Mouse (Mus musculus): ENCODE data around the gene Prr36.
"Not testable (repeated sequence)": the region's sequence is repeated elsewhere in the genome, so short reads cannot be mapped to it uniquely, and the experiment has no call there.

Prr36 gene

DNA sequence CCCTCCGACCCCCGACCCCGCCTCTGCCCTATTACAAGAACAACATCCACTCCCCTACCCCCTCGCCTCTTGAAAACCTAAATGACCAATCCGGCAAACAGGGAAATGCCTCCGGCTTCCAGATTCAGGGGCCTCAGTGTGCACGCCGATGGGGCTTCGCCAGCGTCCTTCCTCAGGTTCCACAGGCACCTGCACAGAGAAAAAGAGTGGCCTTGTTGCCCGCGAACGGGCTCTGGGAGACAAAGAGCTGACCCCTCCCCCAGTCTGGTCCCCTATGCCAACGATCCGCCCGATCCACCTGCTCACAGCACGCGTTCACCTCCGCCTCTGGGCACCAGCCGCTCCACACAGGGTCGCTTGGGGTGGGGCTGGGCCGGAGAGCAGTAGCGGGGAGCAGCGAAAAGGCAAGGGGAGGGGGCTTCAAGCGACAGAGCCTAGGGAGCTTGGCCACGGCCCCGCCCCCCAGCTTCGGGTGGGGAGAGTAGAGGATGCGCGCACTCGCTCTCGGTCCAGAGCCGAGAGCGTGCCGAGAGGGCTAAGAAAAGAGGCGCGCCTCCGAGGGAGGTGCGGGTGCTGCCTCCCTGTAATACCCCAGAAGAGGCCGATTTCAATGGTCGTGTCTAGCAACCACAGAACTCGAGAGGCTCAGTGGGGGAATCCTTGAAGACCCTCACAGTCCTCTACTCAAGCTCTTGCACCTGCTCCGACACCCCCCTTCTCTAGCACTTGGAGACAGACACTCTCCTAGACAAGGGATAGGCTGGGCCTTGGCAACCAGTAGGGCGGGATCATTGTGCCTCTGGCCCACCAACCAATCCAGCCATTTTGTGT lies at the start of gene Prr36:
Gene Prr36 (minus strand): TSS at position 669 of the 831 bp plus-strand sequence.
- peak; percentile 52 to 79 for DNase-seq (ENCODE audit: low spot score in 2 of 2)

DNA sequence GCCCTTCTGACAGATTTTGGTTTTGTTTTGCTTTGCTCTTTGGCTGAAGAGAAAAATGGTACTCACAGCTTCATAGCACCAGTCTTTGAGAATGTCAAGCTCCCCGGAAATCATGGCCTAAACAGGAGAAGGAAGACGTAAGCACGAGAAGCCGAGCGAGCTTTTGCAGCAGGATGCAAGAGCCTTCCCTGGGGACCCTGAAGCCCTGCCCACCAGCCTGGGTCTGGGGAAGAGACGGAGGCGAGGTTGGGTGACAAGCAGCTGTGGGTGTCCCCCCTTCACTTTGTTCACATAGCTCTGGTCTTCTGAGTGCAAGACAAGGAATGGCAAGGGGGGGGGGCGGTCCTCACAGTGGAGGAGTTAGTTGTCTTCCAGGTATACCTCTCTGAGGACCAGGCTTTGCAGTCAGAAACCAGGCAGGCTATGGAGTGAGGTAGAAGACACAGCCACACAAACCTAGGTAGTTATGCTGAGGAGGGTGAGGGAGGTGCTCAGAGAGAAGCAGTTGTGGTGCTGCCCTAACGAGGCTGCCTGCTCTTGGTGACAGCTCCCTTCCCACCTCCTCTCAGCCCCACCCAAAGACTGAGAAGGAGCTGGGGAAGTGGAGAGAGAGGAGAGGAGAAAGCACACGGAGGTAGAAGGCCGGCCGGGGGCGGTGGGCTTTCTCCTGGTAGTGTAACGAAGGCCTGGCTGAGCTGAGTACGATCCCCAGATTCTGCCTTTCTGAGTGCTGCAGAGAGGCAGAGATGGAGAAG lies 48.1 kb upstream of the Prr36 start:
- no peak for DNase-seq (ENCODE audit: low spot score in 2 of 2)

DNA sequence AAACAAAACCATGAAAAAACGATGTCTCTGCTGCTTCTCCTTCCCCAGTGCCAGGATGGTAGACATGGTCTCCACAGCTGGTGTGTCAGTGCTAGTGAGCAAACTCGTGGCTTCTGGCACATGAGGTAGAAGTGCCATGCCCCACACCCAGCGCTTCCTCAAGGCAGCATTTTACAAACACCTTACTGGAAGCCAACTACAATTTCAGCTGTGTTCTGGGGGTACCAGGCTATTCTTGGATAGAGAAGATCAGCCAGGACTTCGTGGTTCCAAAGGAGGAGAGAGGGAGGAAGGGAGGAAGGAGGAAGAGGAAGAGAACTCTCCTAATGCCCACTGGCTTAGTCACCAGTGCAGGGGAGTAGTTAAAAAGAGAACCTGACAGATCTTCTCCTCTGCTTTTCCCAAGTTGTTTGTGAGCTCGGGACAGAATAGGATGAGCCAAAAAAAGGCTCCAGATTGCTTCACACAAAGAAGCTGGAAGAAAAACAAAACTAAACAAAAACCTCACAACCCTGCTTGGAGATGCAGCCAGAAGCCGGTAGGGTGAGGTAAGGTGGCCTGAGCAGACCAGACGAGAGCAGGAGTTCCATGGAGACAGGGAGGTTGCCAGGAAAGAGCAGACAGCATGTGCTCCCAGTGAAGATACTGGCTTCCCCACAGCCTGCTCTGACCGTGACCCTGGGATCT lies 46.0 kb upstream of the Prr36 start:
- DNase-seq (ENCODE audit: low spot score in 2 of 2) = no peak

DNA sequence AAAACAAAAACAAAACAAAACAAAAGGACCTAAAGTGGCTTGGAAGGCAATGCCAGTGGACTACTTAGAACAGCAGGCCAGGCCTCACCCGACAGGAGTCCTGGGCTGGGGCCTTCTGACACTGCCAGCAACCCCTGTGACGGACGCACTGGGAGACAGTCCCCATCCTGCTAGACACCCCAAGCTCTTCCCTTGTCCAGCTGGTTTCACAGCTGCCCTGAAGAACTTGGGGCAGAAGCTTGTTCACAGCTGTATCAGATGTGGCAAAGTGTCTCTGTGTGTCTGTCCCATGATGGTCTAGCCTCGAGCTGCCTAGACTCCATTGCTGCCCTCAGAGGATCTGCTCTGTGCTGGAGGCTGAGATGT lies 42.5 kb upstream of the Prr36 start:
- no peak for DNase-seq (ENCODE audit: low spot score in 2 of 2)

DNA sequence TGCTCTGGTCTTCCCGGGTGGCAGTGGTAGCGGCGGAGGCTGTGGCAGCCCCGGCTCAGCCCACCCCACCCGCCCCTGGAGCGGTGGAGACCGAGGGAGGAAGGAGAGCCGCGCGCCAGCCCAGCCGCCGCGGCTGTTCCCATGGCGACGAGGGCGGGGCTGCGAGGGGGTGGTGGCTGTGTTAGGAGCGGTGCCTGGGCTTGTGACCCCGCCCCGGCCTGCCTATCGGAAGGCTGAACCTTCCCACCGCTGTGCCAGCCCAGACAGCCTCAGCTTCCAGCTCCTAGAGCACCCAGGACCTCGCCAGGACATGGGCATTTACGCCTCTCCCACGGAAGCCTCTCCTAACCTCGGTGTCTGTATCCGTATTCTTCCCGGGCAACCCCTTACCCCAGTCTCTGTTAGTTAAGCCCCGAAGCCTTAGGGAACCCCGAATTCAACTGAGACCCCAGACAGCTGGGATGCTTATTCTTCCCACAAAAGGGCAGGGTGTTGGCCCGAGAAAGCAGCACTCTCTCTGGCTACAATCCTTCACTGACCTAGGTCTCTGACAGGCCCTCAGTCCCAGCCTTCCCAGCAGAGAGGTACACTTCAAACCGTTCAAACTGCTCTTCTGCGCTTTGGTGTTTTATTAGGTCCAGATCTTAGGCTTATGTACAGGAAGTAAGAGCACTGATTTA lies 42.0 kb upstream of the Prr36 start, which contains the start of gene Ctxn1:
Gene Ctxn1 (minus strand): TSS at position 150 of the 680 bp plus-strand sequence.
- peak; percentile 89 to 94 for DNase-seq (ENCODE audit: low spot score in 2 of 2)

DNA sequence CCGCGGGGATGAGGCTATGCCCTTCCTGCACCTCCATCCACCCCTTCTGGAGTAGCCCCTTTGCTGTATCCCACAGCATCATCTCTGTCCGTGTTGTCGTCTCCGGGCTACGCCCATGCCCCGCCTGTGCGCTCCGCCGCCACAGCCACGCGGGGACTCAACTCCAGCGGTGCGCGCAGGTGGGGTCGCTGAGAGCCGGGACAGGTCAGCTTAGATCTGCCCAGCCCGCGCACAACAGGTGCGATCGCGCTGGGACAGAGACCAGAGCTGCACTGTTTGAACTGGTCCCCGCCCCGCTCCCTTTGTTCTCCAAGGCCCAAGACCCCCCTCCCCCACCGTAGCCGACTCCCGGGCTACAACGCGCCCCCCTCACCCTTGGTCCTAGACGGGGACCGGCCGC lies 41.4 kb upstream of the Prr36 start:
- peak in 1 of 2 experiments; percentile 75 for DNase-seq (ENCODE audit: low spot score in 2 of 2)

DNA sequence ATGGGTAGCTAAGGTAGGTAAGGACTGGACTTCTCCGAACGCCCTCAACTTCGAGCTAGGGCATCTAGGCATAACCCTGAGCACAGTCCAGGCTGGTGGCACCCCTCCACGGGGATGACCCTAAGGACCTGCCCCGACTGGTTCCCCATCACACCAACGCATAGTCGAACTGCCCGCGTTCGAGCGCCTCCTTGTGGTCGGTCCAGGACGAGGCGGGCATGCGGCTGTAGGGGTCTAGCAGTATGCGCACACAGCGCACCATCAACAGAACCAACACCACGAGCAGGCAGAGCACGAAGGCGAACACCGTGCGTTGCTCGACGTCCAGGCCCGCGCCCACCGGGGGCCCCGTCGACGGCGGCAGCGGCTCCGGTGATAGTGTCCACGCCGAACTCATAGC lies 41.0 kb upstream of the Prr36 start:
- peak; percentile 82 to 93 for DNase-seq (ENCODE audit: low spot score in 2 of 2)

DNA sequence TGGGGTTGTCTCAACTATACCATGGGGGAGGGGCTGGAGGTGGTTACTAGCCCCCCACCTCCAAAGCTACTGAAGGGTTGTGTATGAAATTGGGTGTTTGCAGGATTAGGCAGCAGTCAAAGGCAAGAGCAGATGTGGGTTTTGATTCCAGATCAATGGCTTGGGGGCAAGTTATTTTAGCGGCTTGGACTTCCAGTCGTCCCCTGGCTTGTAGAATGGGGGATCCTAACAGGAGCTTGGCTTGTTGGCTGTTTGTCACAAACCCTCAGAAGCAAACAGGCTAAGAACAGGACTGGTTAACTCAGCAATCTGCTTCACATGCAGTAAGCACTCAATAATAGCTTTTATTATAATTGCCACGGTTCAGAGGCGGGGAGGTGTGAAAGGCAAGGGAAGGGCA lies 40.1 kb upstream of the Prr36 start:
- no peak for DNase-seq (ENCODE audit: low spot score in 2 of 2)

DNA sequence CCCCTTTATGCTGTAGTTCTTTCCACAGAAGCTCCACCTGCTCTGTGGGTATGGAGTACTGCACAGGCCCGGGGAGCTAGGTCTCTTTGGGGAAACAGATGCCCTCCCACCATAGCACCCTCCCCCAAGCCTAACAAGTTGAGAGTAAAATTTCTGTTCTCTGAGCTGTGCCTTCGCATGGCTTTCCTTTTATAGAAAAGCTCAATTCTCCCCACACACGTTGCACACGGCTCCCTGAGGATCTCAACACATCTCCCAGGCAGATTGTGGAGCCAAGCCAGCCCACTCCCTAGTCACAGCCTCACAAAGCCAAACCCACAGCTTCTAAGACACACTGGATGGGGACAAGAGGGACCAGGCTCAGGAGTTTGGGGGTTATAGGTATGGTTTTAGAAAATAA lies 39.7 kb upstream of the Prr36 start:
- DNase-seq (ENCODE audit: low spot score in 2 of 2) = no peak

DNA sequence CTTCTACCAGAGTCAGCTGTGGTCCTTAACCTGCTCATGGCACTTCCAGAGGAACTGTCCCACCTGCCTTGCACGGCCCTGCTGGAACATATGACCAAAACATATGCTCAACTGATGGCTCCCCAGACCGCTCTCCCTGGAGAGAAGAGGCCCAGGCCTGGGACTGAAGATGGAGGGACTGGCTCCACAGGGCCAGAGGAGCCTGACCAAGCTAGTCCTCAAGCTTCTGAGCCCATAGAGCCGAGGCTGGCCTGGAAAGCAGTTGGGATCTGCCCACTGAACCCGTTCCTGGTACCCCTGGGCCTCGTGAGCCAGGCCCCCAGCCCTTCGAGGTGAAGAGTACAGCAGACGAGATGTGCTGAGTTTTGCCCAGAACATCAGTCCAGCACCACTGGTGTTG lies 38.2 kb upstream of the Prr36 start:
- not testable (repeated sequence) for DNase-seq (ENCODE audit: low spot score in 2 of 2)

DNA sequence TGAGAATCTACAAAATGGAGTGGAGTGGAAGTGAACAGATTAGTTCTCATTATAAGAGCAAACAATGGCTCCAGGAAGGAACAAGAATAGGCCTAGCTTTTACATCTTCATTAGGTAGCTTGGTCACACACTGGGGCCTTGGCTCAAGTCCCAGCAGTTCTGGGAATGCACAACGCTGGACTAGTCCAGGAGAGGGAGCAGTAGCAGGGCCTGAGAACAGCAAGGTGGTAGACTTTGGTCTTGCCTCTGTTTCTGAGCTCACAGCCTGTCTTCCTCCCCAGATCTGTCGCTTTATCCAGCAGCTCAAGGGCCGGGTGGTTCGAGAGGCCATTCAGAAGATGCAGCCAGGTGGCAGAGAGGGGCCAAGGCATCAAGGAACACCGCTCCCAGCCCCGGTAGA lies 36.7 kb upstream of the Prr36 start:
- DNase-seq (ENCODE audit: low spot score in 2 of 2) = peak in 1 of 2 experiments; percentile 81

DNA sequence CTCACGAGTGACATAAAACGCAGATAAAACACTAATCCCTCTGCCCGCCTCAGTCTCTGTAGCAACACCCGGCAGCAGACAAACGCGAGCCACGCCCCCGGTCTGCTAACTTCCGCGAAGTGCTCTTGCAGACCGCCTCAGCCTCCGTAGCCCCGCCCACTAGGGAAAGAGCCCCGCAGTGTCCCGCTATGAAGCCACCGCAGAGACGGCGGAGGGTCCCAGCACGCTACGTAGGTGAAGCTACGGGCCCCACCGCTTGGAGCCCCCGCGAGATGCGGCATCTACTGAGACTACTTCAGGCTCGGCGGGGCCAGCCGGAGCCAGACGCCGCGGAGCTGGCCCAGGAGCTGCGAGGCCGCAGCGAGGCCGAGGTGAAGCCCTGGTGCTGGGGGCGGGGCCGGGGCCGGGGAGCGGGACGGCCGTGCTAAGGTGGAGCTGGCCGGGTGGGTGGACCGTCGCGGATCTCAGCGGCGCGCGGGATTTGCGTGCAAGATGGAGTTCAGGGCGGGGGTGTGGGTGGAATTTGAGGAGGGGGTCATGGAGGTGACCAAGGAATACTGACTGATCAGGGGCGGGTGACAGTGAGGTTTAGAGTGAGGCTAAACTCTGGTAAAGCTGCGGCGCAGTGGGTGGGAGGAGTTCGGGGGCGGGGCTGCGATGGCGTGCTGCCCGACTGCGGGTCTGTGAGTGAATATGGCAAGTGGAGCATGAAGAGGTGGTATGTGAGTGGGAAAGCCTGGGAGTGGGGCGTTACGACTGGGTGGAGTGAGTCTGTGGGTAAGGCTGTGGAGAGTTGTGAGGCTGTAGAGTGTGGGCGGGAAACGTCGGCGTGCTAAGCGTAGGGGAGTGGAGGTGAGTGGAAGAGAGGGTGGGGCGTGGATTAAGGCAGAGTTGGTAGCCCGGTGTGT lies 35.9 kb upstream of the Prr36 start, which contains the start of gene Snapc2:
Gene Snapc2 (plus strand): TSS at position 147 of the 908 bp plus-strand sequence.
- DNase-seq (ENCODE audit: low spot score in 2 of 2) = peak; percentile 82 to 93

DNA sequence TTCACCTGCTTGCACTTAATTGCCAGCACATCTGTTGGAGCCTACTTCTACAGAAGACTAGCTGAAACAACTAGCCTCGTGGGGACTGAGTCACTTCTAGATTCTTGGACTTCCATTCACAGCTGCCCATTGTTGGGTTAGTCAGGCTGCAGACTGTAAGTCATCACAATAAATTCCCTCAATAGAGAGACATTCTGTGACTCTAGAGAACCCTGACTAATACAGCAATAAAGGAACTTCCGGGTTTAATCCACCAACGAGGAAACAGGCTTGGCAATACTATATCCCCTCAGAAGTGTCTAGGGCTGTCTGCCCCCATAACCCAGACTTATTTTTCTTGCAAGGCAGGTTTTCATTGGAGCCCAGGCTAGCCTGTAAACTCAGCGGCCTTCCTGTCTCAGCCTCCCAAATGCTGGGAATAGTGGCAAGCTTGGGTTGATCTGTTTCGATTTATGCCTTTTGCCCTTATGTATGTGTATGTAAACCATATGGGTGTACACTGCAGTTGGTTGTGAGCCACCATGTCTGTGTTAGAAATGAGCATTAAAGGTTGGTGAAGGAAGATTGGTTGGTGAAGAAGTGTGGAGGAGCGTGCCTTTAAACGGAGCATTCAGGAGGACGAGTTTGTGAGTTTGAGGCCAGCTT lies 35.0 kb upstream of the Prr36 start:
- DNase-seq (ENCODE audit: low spot score in 2 of 2) = no peak

DNA sequence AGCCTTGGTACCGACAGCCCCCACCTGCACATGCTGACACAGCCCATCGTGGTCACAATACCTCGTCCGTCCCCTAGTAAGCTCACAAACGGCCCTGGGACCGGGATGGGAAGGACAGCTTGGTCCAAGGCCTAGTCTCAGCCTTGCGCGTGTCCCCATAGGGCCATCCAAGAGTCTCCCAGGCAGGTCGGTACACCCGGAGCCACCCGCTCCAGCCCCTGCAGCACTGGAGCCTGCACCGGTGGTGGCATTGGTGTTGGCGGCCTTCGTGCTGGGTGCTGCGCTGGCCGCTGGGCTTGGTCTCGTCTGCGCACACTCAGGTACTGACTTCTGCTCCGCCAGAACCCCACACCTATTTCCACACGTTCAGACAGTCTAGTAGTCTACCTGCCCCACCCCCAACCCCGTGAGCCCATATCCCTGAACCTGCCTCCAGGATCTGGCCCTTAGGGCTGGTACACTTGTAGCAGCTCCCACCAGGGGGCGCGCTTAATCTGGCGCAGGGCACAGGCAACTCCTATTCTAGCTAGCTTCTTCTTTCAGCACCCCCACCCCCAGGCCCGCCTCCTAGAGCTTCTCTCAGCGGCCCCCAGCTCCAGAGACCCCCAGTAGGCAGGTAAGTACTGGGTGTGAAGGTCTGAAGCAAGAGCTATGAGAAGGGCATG lies 33.2 kb upstream of the Prr36 start:
- peak; percentile 75 to 82 for DNase-seq (ENCODE audit: low spot score in 2 of 2)

DNA sequence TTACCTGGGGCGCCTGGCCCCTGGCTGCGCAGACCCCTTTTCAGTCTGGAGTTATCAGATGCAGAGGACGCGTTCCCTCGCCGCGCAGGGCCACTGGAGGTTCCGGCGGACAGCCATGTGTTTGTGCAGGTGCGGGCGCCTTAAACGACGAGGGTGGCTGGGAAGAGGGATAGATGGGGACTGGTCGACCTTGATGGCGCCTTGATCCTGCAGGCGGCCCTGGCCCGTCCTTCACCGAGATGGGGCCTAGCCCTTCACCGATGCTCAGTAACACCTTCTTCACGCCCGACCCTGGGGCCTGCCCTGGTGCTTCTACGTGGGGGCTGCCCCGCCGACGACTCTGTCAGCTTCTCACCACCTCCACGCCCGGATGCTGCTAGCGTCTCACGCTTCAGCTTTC lies 32.0 kb upstream of the Prr36 start:
- DNase-seq (ENCODE audit: low spot score in 2 of 2) = no peak

DNA sequence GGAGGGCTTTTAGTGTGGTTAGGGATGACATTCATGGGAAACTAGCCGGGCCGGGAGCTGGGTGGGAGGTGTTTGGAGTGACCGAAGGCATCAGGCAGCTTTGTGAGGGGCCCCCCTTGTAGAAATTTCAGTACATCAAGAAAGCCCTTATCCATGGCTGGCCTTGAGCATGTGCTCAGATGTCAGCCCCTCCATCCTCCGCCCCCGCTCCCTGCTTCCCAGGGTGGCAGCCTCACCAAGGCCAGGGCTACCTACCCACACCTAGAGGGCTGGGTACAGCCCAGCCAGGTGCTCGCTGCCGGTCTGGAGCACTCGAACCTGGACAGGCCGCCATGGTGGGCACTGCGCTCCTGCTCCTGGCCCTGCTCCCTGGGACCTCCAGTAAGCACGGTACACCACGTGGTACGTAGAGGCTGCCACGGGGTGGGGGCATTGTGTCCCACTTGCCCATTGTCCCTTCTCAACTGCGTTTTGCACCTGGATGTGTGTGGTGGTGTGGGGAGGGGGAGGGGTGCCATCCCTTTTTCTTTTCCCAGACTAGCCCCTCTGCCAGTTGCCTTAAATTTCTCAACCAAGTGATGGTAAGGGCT lies 30.8 kb upstream of the Prr36 start, which contains the start of gene Tgfbr3l:
Gene Tgfbr3l (plus strand): TSS at position 264 of the 590 bp plus-strand sequence.
- no peak for DNase-seq (ENCODE audit: low spot score in 2 of 2)

DNA sequence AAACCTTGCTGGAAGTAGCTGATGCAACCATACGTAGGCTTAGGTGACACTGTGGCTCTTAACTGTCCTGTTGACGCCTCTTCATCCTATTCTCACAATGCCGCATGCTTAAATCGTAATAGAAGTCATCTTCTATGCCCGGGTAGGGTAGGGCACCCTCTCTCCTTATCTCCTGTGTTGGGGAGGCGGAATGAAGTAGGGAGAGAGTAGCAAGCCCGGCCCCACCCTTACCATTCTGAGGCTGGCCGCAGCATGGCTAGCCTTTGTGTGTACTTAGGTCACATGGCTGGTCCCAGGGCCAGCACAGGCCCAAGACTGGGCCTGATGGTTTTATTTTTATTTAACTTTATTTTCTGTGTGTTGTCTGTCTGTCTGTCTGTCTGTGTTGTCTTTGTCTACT lies 30.0 kb upstream of the Prr36 start:
- no peak for DNase-seq (ENCODE audit: low spot score in 2 of 2)

DNA sequence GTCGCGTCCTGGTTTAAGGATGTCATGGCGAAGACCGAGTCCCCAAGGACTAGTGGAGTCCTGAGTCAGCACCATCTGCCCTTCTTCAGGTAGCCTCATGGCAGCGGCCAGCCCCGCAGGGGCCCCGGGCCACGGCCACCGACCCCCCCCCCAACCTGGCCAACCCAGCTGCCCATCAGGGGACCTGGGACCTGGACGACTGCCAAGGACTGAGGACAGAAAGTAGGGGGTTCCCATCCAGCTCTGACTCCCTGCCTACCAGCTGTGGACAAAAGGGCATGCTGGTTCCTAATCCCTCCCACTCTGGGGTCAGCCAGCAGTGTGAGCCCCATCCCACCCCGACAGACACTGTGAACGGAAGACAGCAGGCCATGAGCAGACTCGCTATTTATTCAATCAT lies 28.5 kb upstream of the Prr36 start:
- no peak for DNase-seq (ENCODE audit: low spot score in 2 of 2)

DNA sequence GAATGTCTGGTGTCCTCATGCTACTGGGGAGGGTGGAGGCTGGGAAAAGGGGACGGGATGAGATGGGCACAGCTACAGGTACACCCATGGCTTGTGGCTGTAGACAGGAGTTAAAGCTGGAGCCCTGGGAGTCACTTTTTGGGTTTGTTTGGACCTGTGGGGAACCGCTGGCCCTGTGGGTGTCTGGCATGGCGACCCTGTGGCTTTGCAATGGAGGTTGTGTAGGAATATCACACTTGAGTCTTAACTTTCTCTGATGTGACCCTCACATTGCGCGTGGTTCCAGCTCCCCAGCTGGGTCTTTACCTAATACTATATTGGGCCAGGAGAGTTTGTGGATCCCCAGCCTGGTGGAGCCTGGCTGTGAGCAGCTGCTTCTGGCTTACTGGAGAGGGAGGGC lies 27.8 kb upstream of the Prr36 start:
- DNase-seq (ENCODE audit: low spot score in 2 of 2) = no peak
